Mouse (Mus musculus) right cerebral cortex, postnatal 14 days (tissue): ENCODE measurements around the gene Neurl1a.

Experiments
- DNase-seq: peaks from one replicate; pipeline ENCODE4 v3.0.0; 2022

Neurl1a gene

GRCm38 (mm10) chr19:47301303-47302190 lies 122.9 kb downstream of the Neurl1a start:
- no peak for DNase-seq

GRCm38 (mm10) chr19:47302191-47302852 lies 123.7 kb downstream of the Neurl1a start:
- no peak for DNase-seq

- no peak for DNase-seq
Measured at GRCm38 (mm10) chr19:47303128-47303527, 124.5 kb downstream of the Neurl1a start.

GRCm38 (mm10) chr19:47304170-47304745 lies 125.6 kb downstream of the Neurl1a start:
- no peak for DNase-seq

- DNase-seq, result no peak
Measured at GRCm38 (mm10) chr19:47305401-47305800, 126.8 kb downstream of the Neurl1a start.

GRCm38 (mm10) chr19:47306128-47306916 lies 127.7 kb downstream of the Neurl1a start:
- no peak for DNase-seq

GRCm38 (mm10) chr19:47306917-47307315 lies 128.3 kb downstream of the Neurl1a start:
- no peak for DNase-seq
